Mouse (Mus musculus) stomach, embryonic 16.5 days (tissue): ENCODE results near the gene Gm49711. TPM values are rescaled to one million over a fixed set of nuclear protein-coding genes. Genes with fewer than 3 reads are reported as not detected.
"Not testable (repeated sequence)": the region's sequence is repeated elsewhere in the genome, so short reads cannot be mapped to it uniquely, and the experiment has no call there.

Source experiments
- ATAC-seq: fragments of 200-750 bp; cut with Nextera tagmentation; 2 replicates; pipeline ENCODE4 v1.8.0; 2017; ENCODE audit warnings: moderate number of reproducible peaks, moderate TSS enrichment; ENCODE audit not compliant: insufficient read depth, low FRiP score
- H3K27ac ChIP-seq: fragments of 300-500 bp; sonication (generic); 2 replicates; pipeline ENCODE4 v1.5.1; 2014; ENCODE audit warnings: low read length
- H3K27me3 ChIP-seq: fragments of 300-500 bp; sonication (generic); 2 replicates; pipeline ENCODE4 v1.6.1; 2014; ENCODE audit warnings: low read length, control low read depth, mixed read lengths; ENCODE audit not compliant: control insufficient read depth, insufficient read depth
- H3K36me3 ChIP-seq: fragments of 300-500 bp; sonication (generic); 2 replicates; pipeline ENCODE4 v1.6.1; 2014; ENCODE audit warnings: low read length; ENCODE audit not compliant: control insufficient read depth, insufficient read depth
- H3K4me1 ChIP-seq: fragments of 300-500 bp; sonication (generic); 2 replicates; pipeline ENCODE4 v1.6.1; 2014; ENCODE audit warnings: low read length, control low read depth, mixed read lengths; ENCODE audit not compliant: control insufficient read depth, insufficient read depth
- H3K4me2 ChIP-seq: fragments of 300-500 bp; sonication (generic); 2 replicates; pipeline ENCODE4 v1.6.1; 2014; ENCODE audit warnings: low read depth, low read length, mixed read lengths
- H3K4me3 ChIP-seq: fragments of 300-500 bp; sonication (generic); replicated peaks from 2 replicates; pipeline ENCODE4 v1.5.1; 2014; ENCODE audit warnings: mild to moderate bottlenecking, low read length
- H3K9ac ChIP-seq: fragments of 300-500 bp; sonication (generic); 2 replicates; pipeline ENCODE4 v1.6.1; 2014; ENCODE audit warnings: low read length
- H3K9me3 ChIP-seq: fragments of 300-500 bp; sonication (generic); replicated peaks from 2 replicates; pipeline ENCODE4 v1.6.1; 2016; ENCODE audit warnings: low read length, control low read depth; ENCODE audit not compliant: control insufficient read depth
- WGBS: fragments of 180-500 bp; shearing (Covaris S2); extraction: QIAGEN DNeasy Blood & Tissue Kit; methylation state at CpG from one replicate; pipeline ENCODE4 v1.1.7; 2014; 5-methylcytosine and 5-hydroxymethylcytosine counted together
- polyA plus RNA-seq: library from polyadenylated mRNA; unstranded; fragments of >200 nt; fragmentation: Nextera tagmentation; extraction: Ambion mirVana; gene quantifications from 2 replicates; pipeline ENCODE4 v1.2.1, GENCODE M21; 2015

Gene Gm49711
- polyA plus RNA-seq, 1 experiment from 2014 or later, result not detected

- not testable (repeated sequence) for ATAC-seq, H3K9me3 ChIP-seq, H3K27me3 ChIP-seq, H3K27ac ChIP-seq, H3K4me2 ChIP-seq, H3K9ac ChIP-seq, H3K36me3 ChIP-seq, H3K4me1 ChIP-seq, H3K4me3 ChIP-seq
- 81% methylated on average over 5 of the region's 5 CpGs for WGBS
Measured at GRCm38 (mm10) chr16:92210316-92210715, 152.2 kb downstream of the Gm49711 start.

- not testable (repeated sequence) for H3K9ac ChIP-seq, H3K4me1 ChIP-seq, H3K36me3 ChIP-seq, H3K4me3 ChIP-seq, H3K27ac ChIP-seq, H3K27me3 ChIP-seq, ATAC-seq, H3K9me3 ChIP-seq, H3K4me2 ChIP-seq
- WGBS, result 67% methylated on average over 1 of the region's 1 CpGs
Measured at GRCm38 (mm10) chr16:92213911-92214310, 155.8 kb downstream of the Gm49711 start.

GRCm38 (mm10) chr16:92215599-92216390 is 157.7 kb downstream of the Gm49711 start:
- H3K4me3 ChIP-seq, result no peak overlapping the region
- 38% methylated on average over 8 of the region's 8 CpGs for WGBS
- no peaks in the 10 kb centered on the region for H3K4me1 ChIP-seq
- no peaks in the 10 kb centered on the region for H3K9me3 ChIP-seq
- H3K27me3 ChIP-seq, result no peaks in the 10 kb centered on the region
- no peaks in the 10 kb centered on the region for H3K36me3 ChIP-seq
- H3K9ac ChIP-seq, result no peak overlapping the region
- H3K4me2 ChIP-seq, result no peak overlapping the region
- no peak overlapping the region for H3K27ac ChIP-seq
- peak; percentile 33; the same call in 1 of the 2 replicates for ATAC-seq

GRCm38 (mm10) chr16:92220754-92221153 is 162.6 kb downstream of the Gm49711 start:
- no peak overlapping the region for H3K4me2 ChIP-seq
- H3K27ac ChIP-seq, result no peak overlapping the region
- H3K27me3 ChIP-seq, result no peaks in the 10 kb centered on the region
- no peaks in the 10 kb centered on the region for H3K9me3 ChIP-seq
- H3K4me1 ChIP-seq, result no peaks in the 10 kb centered on the region
- no peaks in the 10 kb centered on the region for H3K36me3 ChIP-seq
- no peak overlapping the region for H3K4me3 ChIP-seq
- WGBS, result 93% methylated on average over 11 of the region's 11 CpGs
- no peak overlapping the region for H3K9ac ChIP-seq
- no peak for ATAC-seq

- Histone ChIP-seq H3K4me2 (no peak overlapping the region), H3K9ac (no peak overlapping the region), H3K36me3 (no peaks in the 10 kb centered on the region), H3K27me3 (no peaks in the 10 kb centered on the region), H3K27ac (no peak overlapping the region), H3K9me3 (0 out of 2 replicates have a peak, but pooled peaks cover 4% of the 10 kb centered on the region), H3K4me3 (no peak overlapping the region), H3K4me1 (peaks cover 7% of the 10 kb centered on the region; the same call in 1 of the 2 replicates)
- no peak for ATAC-seq
- WGBS, result 51% methylated on average over 7 of the region's 7 CpGs
Measured at GRCm38 (mm10) chr16:92228332-92228919, 170.3 kb downstream of the Gm49711 start.

GRCm38 (mm10) chr16:92230476-92230931 is 172.4 kb downstream of the Gm49711 start:
- no peak overlapping the region for H3K4me2 ChIP-seq
- 0 out of 2 replicates have a peak, but pooled peaks have one; percentile 22 for ATAC-seq
- H3K4me1 ChIP-seq, result peaks cover 14% of the 10 kb centered on the region; the same call in 1 of the 2 replicates
- no peaks in the 10 kb centered on the region for H3K27me3 ChIP-seq
- WGBS, result 55% methylated on average over 6 of the region's 6 CpGs
- no peak overlapping the region for H3K27ac ChIP-seq
- H3K9me3 ChIP-seq, result 0 out of 2 replicates have a peak, but pooled peaks cover 4% of the 10 kb centered on the region
- H3K4me3 ChIP-seq, result no peak overlapping the region
- no peak overlapping the region for H3K9ac ChIP-seq
- H3K36me3 ChIP-seq, result no peaks in the 10 kb centered on the region

- Histone ChIP-seq H3K4me3 (no peak overlapping the region), H3K27me3 (no peaks in the 10 kb centered on the region), H3K36me3 (no peaks in the 10 kb centered on the region), H3K27ac (no peak overlapping the region), H3K9ac (no peak overlapping the region), H3K4me1 (peaks cover 6% of the 10 kb centered on the region; the same call in 1 of the 2 replicates), H3K4me2 (no peak overlapping the region), H3K9me3 (0 out of 2 replicates have a peak, but pooled peaks cover 4% of the 10 kb centered on the region)
- WGBS, result 18% methylated on average over 5 of the region's 5 CpGs
- ATAC-seq, result no peak
Measured at GRCm38 (mm10) chr16:92234530-92234929, 176.4 kb downstream of the Gm49711 start.

- H3K4me1 ChIP-seq, result peaks cover 6% of the 10 kb centered on the region; the same call in 1 of the 2 replicates
- ATAC-seq, result no peak
- WGBS, result 40% methylated on average over 9 of the region's 9 CpGs
- no peaks in the 10 kb centered on the region for H3K27me3 ChIP-seq
- no peak overlapping the region for H3K27ac ChIP-seq
- H3K9ac ChIP-seq, result no peak overlapping the region
- no peak overlapping the region for H3K4me3 ChIP-seq
- H3K4me2 ChIP-seq, result no peak overlapping the region
- H3K9me3 ChIP-seq, result 0 out of 2 replicates have a peak, but pooled peaks cover 4% of the 10 kb centered on the region
- no peaks in the 10 kb centered on the region for H3K36me3 ChIP-seq
Measured at GRCm38 (mm10) chr16:92235222-92235621, 177.1 kb downstream of the Gm49711 start.
